Mouse (Mus musculus) liver, embryonic 11.5 days (tissue): ENCODE results near the gene Foxq1. TPM values are rescaled to one million over a fixed set of nuclear protein-coding genes. Genes with fewer than 3 reads are reported as not detected.
A peak's percentile ranks its signal among the peaks of the same experiment; 100 is the strongest.

Source experiments
- ATAC-seq: fragments of 200-750 bp; cut with Nextera tagmentation; replicated peaks from 2 replicates; pipeline ENCODE4 v1.8.0; 2017; ENCODE audit warnings: moderate number of reproducible peaks, mild to moderate bottlenecking, moderate TSS enrichment, moderate library complexity; ENCODE audit not compliant: low FRiP score
- DNase-seq: peaks from one replicate; pipeline ENCODE4 v3.0.0-alpha.2; 2017; ENCODE audit warnings: low spot score
- H3K27ac ChIP-seq: fragments of 300-500 bp; sonication (generic); 2 replicates; pipeline ENCODE4 v1.5.1; 2014; ENCODE audit warnings: mild to moderate bottlenecking, low read depth, low read length, control low read depth
- H3K27me3 ChIP-seq: fragments of 300-500 bp; sonication (generic); replicated peaks from 2 replicates; pipeline ENCODE4 v1.6.1; 2014; ENCODE audit warnings: low read length, mixed read lengths; ENCODE audit not compliant: control insufficient read depth, insufficient read depth
- H3K36me3 ChIP-seq: fragments of 300-500 bp; sonication (generic); 2 replicates; pipeline ENCODE4 v1.6.1; 2014; ENCODE audit warnings: mild to moderate bottlenecking, low read length, moderate library complexity, mixed read lengths; ENCODE audit not compliant: control insufficient read depth, insufficient read depth
- H3K4me1 ChIP-seq: fragments of 300-500 bp; sonication (generic); replicated peaks from 2 replicates; pipeline ENCODE4 v1.6.1; 2014; ENCODE audit warnings: low read length, mixed read lengths; ENCODE audit not compliant: control insufficient read depth, insufficient read depth
- H3K4me2 ChIP-seq: fragments of 300-500 bp; sonication (generic); 2 replicates; pipeline ENCODE4 v1.6.1; 2014; ENCODE audit warnings: mild to moderate bottlenecking, control low read depth, moderate library complexity
- H3K4me3 ChIP-seq: fragments of 300-500 bp; sonication (generic); 2 replicates; pipeline ENCODE4 v1.5.1; 2014; ENCODE audit warnings: low read depth, low read length, control low read depth
- H3K9ac ChIP-seq: fragments of 300-500 bp; sonication (generic); 2 replicates; pipeline ENCODE4 v1.6.1; 2014; ENCODE audit warnings: low read depth, low read length, control low read depth
- H3K9me3 ChIP-seq: fragments of 300-500 bp; sonication (generic); 2 replicates; pipeline ENCODE4 v1.6.1; 2016; ENCODE audit warnings: low read length, inconsistent platforms, mixed read lengths; ENCODE audit not compliant: control insufficient read depth
- WGBS: fragments of 180-500 bp; shearing (Covaris S2); extraction: QIAGEN DNeasy Blood & Tissue Kit; methylation state at CpG from one replicate; pipeline ENCODE4 v1.1.7; 2014; 5-methylcytosine and 5-hydroxymethylcytosine counted together
- polyA plus RNA-seq: library from polyadenylated mRNA; unstranded; fragments of >200 nt; fragmentation: Nextera tagmentation; extraction: Ambion mirVana; gene quantifications from 2 replicates; pipeline ENCODE4 v1.2.1, GENCODE M21; 2014

Foxq1 gene
- polyA plus RNA-seq, 1 experiment from 2014 or later: 0.05 TPM

GRCm38 (mm10) chr13:31543021-31543420, 12.9 kb upstream of the Foxq1 start:
- ATAC-seq (no peak), DNase-seq (no peak)
- Histone ChIP-seq H3K27me3 (no peaks in the 10 kb centered on the region), H3K36me3 (no peaks in the 10 kb centered on the region), H3K9ac (no peak overlapping the region), H3K4me1 (no peaks in the 10 kb centered on the region), H3K4me3 (no peak overlapping the region), H3K27ac (no peak overlapping the region), H3K4me2 (no peak overlapping the region), H3K9me3 (no peaks in the 10 kb centered on the region)
- WGBS: 89% methylated on average over 5 of the region's 5 CpGs

GRCm38 (mm10) chr13:31546784-31547183, 9.2 kb upstream of the Foxq1 start:
- no peak overlapping the region for H3K4me2 ChIP-seq
- no peaks in the 10 kb centered on the region for H3K27me3 ChIP-seq
- DNase-seq: no peak
- 63% methylated on average over 2 of the region's 2 CpGs for whole genome bisulfite sequencing
- H3K36me3 ChIP-seq: no peaks in the 10 kb centered on the region
- no peak for ATAC-seq
- H3K4me1 ChIP-seq: no peaks in the 10 kb centered on the region
- H3K4me3 ChIP-seq: no peak overlapping the region
- no peaks in the 10 kb centered on the region for H3K9me3 ChIP-seq
- H3K9ac ChIP-seq: no peak overlapping the region
- H3K27ac ChIP-seq: no peak overlapping the region

DNA sequence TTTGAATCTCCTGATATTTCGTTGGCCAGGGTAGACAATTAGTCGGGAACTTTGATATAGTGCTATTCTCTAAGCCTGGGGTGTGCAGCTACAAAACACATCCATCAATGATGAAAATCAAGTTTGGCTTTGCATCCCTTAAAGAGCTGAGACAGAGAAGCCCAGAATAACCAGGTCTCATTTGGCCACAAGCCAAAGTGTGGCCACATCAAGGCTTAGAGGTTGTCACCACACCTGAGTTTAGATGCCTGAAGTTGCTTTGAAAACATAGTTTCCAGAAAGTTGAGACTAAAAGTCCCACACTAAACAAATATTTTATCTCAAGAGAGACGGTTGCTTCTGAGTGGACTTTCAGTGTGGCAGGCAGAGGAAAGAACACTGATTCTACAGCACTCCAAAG, 8.7 kb upstream of the Foxq1 start:
- Histone ChIP-seq H3K4me2 (no peak overlapping the region), H3K9me3 (no peaks in the 10 kb centered on the region), H3K4me1 (no peaks in the 10 kb centered on the region), H3K9ac (no peak overlapping the region), H3K4me3 (no peak overlapping the region), H3K27me3 (no peaks in the 10 kb centered on the region), H3K27ac (no peak overlapping the region), H3K36me3 (no peaks in the 10 kb centered on the region)
- DNase-seq: no peak
- ATAC-seq: no peak
- WGBS: 81% methylated on average over 3 of the region's 3 CpGs

DNA sequence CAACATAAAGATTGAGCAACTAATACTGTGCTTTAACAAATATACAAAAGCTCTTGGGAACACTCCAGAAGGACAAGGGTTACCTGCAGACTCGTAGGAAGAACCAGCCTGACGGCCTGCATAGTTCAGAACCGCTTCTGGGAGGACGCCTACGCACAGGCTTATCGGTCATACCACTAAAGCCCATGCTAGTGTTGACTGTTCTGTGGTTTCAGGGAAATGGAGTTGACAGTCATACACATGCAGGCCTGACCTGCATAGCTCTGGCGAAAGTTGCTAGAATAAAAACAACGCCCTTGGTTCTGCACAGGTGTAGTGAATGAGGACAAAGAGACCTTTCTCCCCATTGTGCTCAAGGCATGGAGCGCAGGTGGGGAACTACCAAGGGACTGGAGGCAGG, 8.3 kb upstream of the Foxq1 start:
- Histone ChIP-seq H3K9me3 (no peaks in the 10 kb centered on the region), H3K4me2 (no peak overlapping the region), H3K4me3 (no peak overlapping the region), H3K9ac (no peak overlapping the region), H3K36me3 (no peaks in the 10 kb centered on the region), H3K27ac (no peak overlapping the region), H3K4me1 (no peaks in the 10 kb centered on the region), H3K27me3 (no peaks in the 10 kb centered on the region)
- ATAC-seq: no peak
- no peak for DNase-seq
- 86% methylated on average over 9 of the region's 9 CpGs for WGBS

DNA sequence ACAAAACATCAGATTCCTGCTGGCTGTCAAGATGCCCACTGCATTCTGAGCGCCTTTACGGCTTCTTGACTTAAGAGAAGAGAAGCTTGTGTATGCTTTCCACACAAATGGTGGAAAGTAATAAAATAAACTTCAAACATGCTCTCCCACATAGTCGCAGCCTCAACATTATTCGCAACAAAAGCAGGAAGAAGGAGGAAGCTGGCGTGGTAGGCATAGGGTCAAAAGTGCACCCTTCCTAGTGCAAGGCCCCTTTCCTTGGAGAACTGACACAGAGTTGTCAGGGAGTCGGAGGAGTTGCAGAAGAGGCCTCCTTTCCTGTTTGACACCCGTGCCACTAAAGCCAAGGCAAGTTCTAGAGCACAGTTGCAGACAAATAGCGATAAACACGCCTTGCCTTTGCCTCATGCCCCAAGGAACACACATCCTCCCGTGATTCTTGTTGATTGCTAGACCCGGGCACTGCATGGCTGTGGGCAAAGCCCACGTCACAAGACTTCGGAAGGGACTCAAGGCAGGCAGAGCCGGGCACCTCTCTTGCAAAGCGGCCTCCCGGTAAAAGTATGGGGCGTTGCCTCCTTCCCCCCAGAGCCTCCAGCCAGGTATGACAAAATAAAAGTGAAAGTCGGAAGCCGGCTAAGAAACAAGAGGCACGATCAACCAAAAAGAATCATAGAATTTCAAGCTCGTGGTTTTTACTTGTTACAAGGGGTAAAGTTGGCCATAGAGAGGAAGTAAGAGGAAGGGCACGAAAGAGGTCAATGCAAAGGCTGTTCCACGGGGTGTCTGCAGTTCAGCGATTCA, 1.2 kb downstream of the Foxq1 start:
- Histone ChIP-seq H3K36me3 (no peaks in the 10 kb centered on the region), H3K4me3 (peak overlapping the region; percentile 60), H3K27me3 (peaks cover 76% of the 10 kb centered on the region), H3K9me3 (no peaks in the 10 kb centered on the region), H3K9ac (no peak overlapping the region), H3K4me2 (peak overlapping the region; percentile 88), H3K27ac (no peak overlapping the region), H3K4me1 (peaks cover 4% of the 10 kb centered on the region)
- 8% methylated on average over 24 of the region's 24 CpGs for WGBS
- no peak for ATAC-seq
- no peak for DNase-seq

- H3K36me3 ChIP-seq: no peaks in the 10 kb centered on the region
- H3K9me3 ChIP-seq: no peaks in the 10 kb centered on the region
- H3K4me3 ChIP-seq: peak overlapping the region; percentile 60
- H3K9ac ChIP-seq: 0 out of 2 replicates have a peak overlapping the region, but pooled peaks have one; percentile 20
- peaks cover 4% of the 10 kb centered on the region for H3K4me1 ChIP-seq
- peak; percentile 54 for ATAC-seq
- peak overlapping the region; percentile 88 for H3K4me2 ChIP-seq
- peaks cover 76% of the 10 kb centered on the region for H3K27me3 ChIP-seq
- under 1% methylated on average over 70 of the region's 73 CpGs for WGBS
- no peak overlapping the region for H3K27ac ChIP-seq
- peak; percentile 52 for DNase-seq
Measured at GRCm38 (mm10) chr13:31557768-31558520, 2.0 kb downstream of the Foxq1 start.

GRCm38 (mm10) chr13:31558521-31559418, 2.8 kb downstream of the Foxq1 start, which contains the start of gene A530084C06Rik:
A530084C06Rik (minus strand) TSS chr13:31559333.
- Histone ChIP-seq H3K9ac (0 out of 2 replicates have a peak within 1 kb of the TSS, but pooled peaks have one; percentile 20), H3K4me3 (peak within 1 kb of the TSS; percentile 60), H3K36me3 (no peaks in the 10 kb centered on the region), H3K27me3 (peaks cover 76% of the 10 kb centered on the region), H3K9me3 (no peaks in the 10 kb centered on the region), H3K4me2 (peak within 1 kb of the TSS; percentile 88), H3K4me1 (peaks cover 4% of the 10 kb centered on the region), H3K27ac (no peak within 1 kb of the TSS)
- DNase-seq: no peak
- ATAC-seq: no peak; the same call in 1 of the 2 replicates
- under 1% methylated on average over 88 of the region's 88 CpGs for WGBS

DNA sequence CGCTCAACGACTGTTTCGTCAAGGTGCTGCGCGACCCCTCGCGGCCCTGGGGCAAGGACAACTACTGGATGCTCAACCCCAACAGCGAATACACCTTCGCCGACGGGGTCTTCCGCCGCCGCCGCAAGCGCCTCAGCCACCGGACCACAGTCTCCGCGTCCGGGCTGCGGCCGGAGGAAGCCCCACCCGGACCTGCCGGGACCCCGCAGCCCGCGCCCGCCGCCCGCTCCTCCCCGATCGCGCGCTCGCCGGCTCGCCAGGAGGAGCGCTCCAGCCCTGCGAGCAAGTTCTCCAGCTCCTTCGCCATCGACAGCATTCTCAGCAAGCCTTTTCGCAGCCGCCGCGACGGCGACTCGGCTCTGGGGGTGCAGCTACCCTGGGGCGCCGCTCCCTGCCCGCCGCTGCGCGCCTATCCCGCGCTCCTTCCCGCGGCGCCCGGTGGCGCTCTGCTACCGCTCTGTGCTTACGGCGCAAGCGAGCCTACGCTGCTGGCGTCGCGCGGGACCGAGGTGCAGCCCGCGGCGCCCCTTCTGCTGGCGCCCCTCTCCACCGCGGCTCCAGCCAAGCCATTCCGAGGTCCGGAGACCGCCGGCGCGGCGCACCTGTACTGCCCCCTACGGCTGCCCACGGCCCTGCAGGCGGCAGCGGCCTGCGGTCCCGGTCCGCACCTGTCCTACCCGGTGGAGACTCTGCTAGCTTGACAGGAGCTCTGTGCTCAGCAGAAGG, 3.6 kb downstream of the Foxq1 start:
- Histone ChIP-seq H3K4me3 (peak overlapping the region; percentile 60), H3K27ac (no peak overlapping the region), H3K4me2 (peak overlapping the region; percentile 88), H3K9me3 (no peaks in the 10 kb centered on the region), H3K27me3 (peaks cover 74% of the 10 kb centered on the region), H3K9ac (no peak overlapping the region), H3K4me1 (peaks cover 4% of the 10 kb centered on the region), H3K36me3 (no peaks in the 10 kb centered on the region)
- DNase-seq: peak; percentile 56
- under 1% methylated on average over 88 of the region's 92 CpGs for WGBS
- peak; percentile 51 for ATAC-seq
